Mouse (Mus musculus) spleen, adult 2 months (tissue): Measurements from ENCODE around the gene Rnpep. TPM values are rescaled to one million over a fixed set of nuclear protein-coding genes. Genes with fewer than 3 reads are reported as not detected.
"Not testable (repeated sequence)": the region's sequence is repeated elsewhere in the genome, so short reads cannot be mapped to it uniquely, and the experiment has no call there.

Experiments
- DNase-seq, 2 experiments: peaks; one replicate each; pipeline versions ENCODE4 v3.0.0 to v3.0.0-alpha.2; 2012 to 2021; ENCODE audit warnings: low spot score in 2 of 2, low read depth in 1 of 2
- H3K27ac ChIP-seq: fragments of 200-500 bp; 2 replicates; pipeline ENCODE4 v1.5.1; 2012; ENCODE audit warnings: low read length, inconsistent platforms; ENCODE audit not compliant: insufficient read depth
- H3K27me3 ChIP-seq: fragments of 200-500 bp; 2 replicates; pipeline ENCODE4 v1.6.1; 2012; ENCODE audit warnings: mild to moderate bottlenecking, moderate library complexity, low read length, inconsistent platforms; ENCODE audit not compliant: control insufficient read depth, insufficient read depth
- H3K36me3 ChIP-seq: fragments of 200-500 bp; 2 replicates; pipeline ENCODE4 v1.6.1; 2012; ENCODE audit warnings: mild to moderate bottlenecking, low read length, inconsistent platforms; ENCODE audit not compliant: control insufficient read depth, insufficient read depth
- H3K4me1 ChIP-seq: fragments of 200-500 bp; 2 replicates; pipeline ENCODE4 v1.6.1; 2011; ENCODE audit warnings: inconsistent platforms; ENCODE audit not compliant: control insufficient read depth, insufficient read depth, insufficient read length
- H3K4me3 ChIP-seq: fragments of 200-500 bp; 2 replicates; pipeline ENCODE4 v1.5.1; 2011; ENCODE audit warnings: mild to moderate bottlenecking, inconsistent platforms; ENCODE audit not compliant: insufficient read depth, insufficient read length; ENCODE audit errors: extremely low read depth
- CTCF ChIP-seq: fragments of 200-500 bp; IDR thresholded peaks from 2 replicates; pipeline ENCODE4 v1.5.1; 2011; ENCODE audit warnings: mild to moderate bottlenecking, inconsistent platforms; ENCODE audit not compliant: insufficient read depth, insufficient read length, insufficient replicate concordance; ENCODE audit errors: extremely low read depth
- POLR2A ChIP-seq: fragments of 200-500 bp; IDR thresholded peaks from 2 replicates; pipeline ENCODE4 v1.6.1; 2011; ENCODE audit warnings: low read depth, low read length, inconsistent platforms
- WGBS: fragments of 180-500 bp; shearing (Covaris S2); methylation state at CpG from one replicate; pipeline ENCODE4 v1.1.7; 2018; 5-methylcytosine and 5-hydroxymethylcytosine counted together
- polyA plus RNA-seq: library from polyadenylated mRNA; depleted of rRNA; stranded (reverse); fragments of >200 nt; gene quantifications from 2 replicates; pipeline ENCODE4 v1.2.3, GENCODE M21; 2012

The Rnpep gene
- polyA plus RNA-seq, 1 experiment: 17.8 TPM

- Histone ChIP-seq H3K27ac (no peak overlapping the region), H3K36me3 (no peaks in the 10 kb centered on the region), H3K4me3 (no peak overlapping the region), H3K27me3 (no peaks in the 10 kb centered on the region), H3K4me1 (no peaks in the 10 kb centered on the region)
- 93% methylated on average over 8 of the region's 8 CpGs for WGBS
- no peak for DNase-seq
- no peak for TF ChIP-seq POLR2A
- no peak for TF ChIP-seq CTCF
Observed at GRCm38 (mm10) chr1:135251405-135251804, 32.5 kb downstream of the Rnpep start.

- no peak for DNase-seq
- H3K27ac ChIP-seq: no peak overlapping the region
Observed at GRCm38 (mm10) chr1:135250706-135251105, 33.2 kb downstream of the Rnpep start.

GRCm38 (mm10) chr1:135248434-135248850 lies 35.4 kb downstream of the Rnpep start:
- WGBS: 29% methylated on average over 15 of the region's 15 CpGs
- Histone ChIP-seq H3K36me3 (no peaks in the 10 kb centered on the region), H3K27ac (no peak overlapping the region), H3K27me3 (no peaks in the 10 kb centered on the region), H3K4me3 (no peak overlapping the region), H3K4me1 (no peaks in the 10 kb centered on the region)
- DNase-seq: no peak
- TF ChIP-seq POLR2A (no peak), CTCF (no peak)

More at GRCm38 (mm10) chr1:135250706-135251105, 33.2 kb downstream of the Rnpep start:
- no peak for TF ChIP-seq CTCF
- no peak for TF ChIP-seq POLR2A
- 64% methylated on average over 3 of the region's 3 CpGs for WGBS
- H3K27me3 ChIP-seq: no peaks in the 10 kb centered on the region
- H3K4me1 ChIP-seq: no peaks in the 10 kb centered on the region
- H3K36me3 ChIP-seq: no peaks in the 10 kb centered on the region
- no peak overlapping the region for H3K4me3 ChIP-seq

- H3K4me1 ChIP-seq: no peaks in the 10 kb centered on the region
- no peaks in the 10 kb centered on the region for H3K27me3 ChIP-seq
- WGBS: 82% methylated on average over 8 of the region's 8 CpGs
- no peak overlapping the region for H3K27ac ChIP-seq
- H3K36me3 ChIP-seq: no peaks in the 10 kb centered on the region
- TF ChIP-seq CTCF (no peak), POLR2A (no peak)
- no peak overlapping the region for H3K4me3 ChIP-seq
- no peak for DNase-seq
Observed at GRCm38 (mm10) chr1:135244014-135244413, 39.9 kb downstream of the Rnpep start.

- H3K36me3 ChIP-seq, H3K27ac ChIP-seq, H3K4me3 ChIP-seq, H3K4me1 ChIP-seq, DNase-seq, H3K27me3 ChIP-seq: not testable (repeated sequence)
- 67% methylated on average over 4 of the region's 4 CpGs for WGBS
Observed at GRCm38 (mm10) chr1:135240206-135240605, 43.7 kb downstream of the Rnpep start.

GRCm38 (mm10) chr1:135237131-135237851 lies 46.6 kb downstream of the Rnpep start:
- no peak for DNase-seq
- no peaks in the 10 kb centered on the region for H3K27me3 ChIP-seq
- no peaks in the 10 kb centered on the region for H3K36me3 ChIP-seq
- WGBS: 83% methylated on average over 12 of the region's 12 CpGs
- TF ChIP-seq POLR2A: no peak
- TF ChIP-seq CTCF: no peak
- no peaks in the 10 kb centered on the region for H3K4me1 ChIP-seq
- H3K4me3 ChIP-seq: no peak overlapping the region
- no peak overlapping the region for H3K27ac ChIP-seq

- no peak for DNase-seq
- WGBS: 95% methylated on average over 12 of the region's 12 CpGs
- no peaks in the 10 kb centered on the region for H3K4me1 ChIP-seq
- H3K36me3 ChIP-seq: no peaks in the 10 kb centered on the region
- H3K27ac ChIP-seq: no peak overlapping the region
- no peak overlapping the region for H3K4me3 ChIP-seq
- TF ChIP-seq CTCF (no peak), POLR2A (no peak)
- H3K27me3 ChIP-seq: no peaks in the 10 kb centered on the region
Observed at GRCm38 (mm10) chr1:135234771-135235170, 49.1 kb downstream of the Rnpep start.
